Mouse (Mus musculus) megakaryocyte-erythroid progenitor cell, adult 5-6 weeks (primary cell): ENCODE data around the gene Ptges3l. TPM values are rescaled to one million over a fixed set of nuclear protein-coding genes. Genes with fewer than 3 reads are reported as not detected.
"Not testable (repeated sequence)": the region's sequence is repeated elsewhere in the genome, so short reads cannot be mapped to it uniquely, and the experiment has no call there.

Experiments used
- ATAC-seq: replicated peaks from 2 replicates; pipeline ENCODE4 v1.8.0; 2016; ENCODE audit warnings: mild to moderate bottlenecking, inconsistent platforms; ENCODE audit not compliant: severe bottlenecking, poor library complexity, low FRiP score, low TSS enrichment
- total RNA-seq, 2 experiments: library from RNA; stranded (forward) in 1 of 2; stranded (reverse) in 1 of 2; fragments of 200-1000, 215-1000 nt in 1 of 2; fragments of >200 nt in 1 of 2; fragmentation: Nextera tagmentation in 1 of 2; gene quantifications; 2 replicates each; pipeline ENCODE4 v1.2.3; 2014 to 2017

The Ptges3l gene
- total RNA-seq (2014; fragmentation: Nextera tagmentation) (not detected in 2 replicates), total RNA-seq (2017) (not detected in 2 replicates)

DNA sequence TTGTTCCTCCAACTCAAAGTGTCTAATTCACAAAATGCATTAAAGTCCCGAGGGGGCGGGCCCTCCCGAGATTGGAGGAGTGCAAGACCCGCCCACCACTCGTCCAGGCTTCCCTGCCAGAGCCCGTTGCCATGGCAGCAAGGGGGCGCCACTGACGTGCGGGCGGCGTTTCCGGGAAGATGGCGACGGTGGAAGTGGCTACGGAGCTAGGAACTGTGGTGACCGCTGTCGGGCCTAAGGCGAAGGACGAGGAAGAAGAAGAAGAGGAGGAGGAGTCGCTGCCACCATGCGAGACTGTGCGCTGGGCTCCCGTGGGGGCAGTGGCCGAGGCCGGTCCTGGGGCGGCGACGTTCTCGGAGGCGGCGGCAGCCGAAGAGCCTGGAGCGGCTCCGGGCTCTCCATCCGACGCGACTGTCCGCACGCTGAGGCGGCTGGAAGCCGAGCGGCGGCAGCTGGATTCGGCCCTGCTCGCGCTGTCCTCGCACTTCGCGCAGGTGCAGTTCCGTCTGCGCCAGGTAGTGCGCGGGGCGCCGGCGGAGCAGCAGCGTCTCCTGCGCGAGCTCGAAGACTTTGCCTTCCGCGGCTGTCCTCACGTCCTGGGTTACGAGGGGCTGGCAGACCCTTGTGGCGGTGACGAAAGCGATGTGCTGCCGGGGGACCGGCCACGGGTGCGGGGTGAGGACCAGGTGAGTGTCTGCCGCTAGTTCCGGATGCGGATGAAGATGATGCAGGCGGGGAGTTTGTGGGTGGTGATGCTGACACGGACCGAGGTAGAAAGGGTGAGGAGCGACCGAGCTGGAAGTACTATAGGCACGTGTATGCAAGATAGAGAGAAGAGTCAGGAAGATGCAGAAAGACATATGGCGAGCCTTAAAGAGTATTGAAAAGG lies at the start of gene Ptges3l, which contains the start of gene Rundc1:
Gene Ptges3l, minus strand, starts transcription at position 409 of the 889 bp plus-strand sequence.
Gene Rundc1, plus strand, starts transcription at position 161 of the 889 bp plus-strand sequence.
- ATAC-seq, result peak; percentile 91

- ATAC-seq, result no peak
Measured at GRCm38 (mm10) chr11:101474298-101474697, 49.2 kb upstream of the Ptges3l start.

DNA sequence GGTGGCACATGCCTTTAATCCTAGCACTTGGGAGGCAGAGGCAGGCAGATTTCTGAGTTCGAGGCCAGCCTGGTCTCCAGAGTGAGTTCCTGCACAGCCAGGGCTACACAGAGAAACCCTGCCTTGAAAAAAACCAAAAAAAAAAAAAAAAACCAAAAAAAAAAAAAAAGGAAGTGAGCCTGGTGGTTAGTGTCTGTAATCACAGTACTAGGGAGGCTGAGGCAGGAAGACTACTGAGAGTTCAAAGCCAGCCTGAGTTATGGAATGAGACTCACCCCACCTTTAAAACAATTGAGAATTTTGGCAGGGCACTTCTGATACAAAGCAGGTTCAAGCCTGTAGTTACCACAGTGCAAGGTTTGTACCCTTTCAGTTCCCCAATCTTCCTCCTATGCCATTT lies 48.6 kb upstream of the Ptges3l start:
- not testable (repeated sequence) for ATAC-seq

- no peak for ATAC-seq
Measured at GRCm38 (mm10) chr11:101472336-101472735, 47.2 kb upstream of the Ptges3l start.

- no peak for ATAC-seq
Measured at GRCm38 (mm10) chr11:101471926-101472325, 46.8 kb upstream of the Ptges3l start.

GRCm38 (mm10) chr11:101470206-101470605 lies 45.1 kb upstream of the Ptges3l start:
- no peak for ATAC-seq

GRCm38 (mm10) chr11:101469155-101469554 lies 44.0 kb upstream of the Ptges3l start:
- ATAC-seq, result no peak

- no peak for ATAC-seq
Measured at GRCm38 (mm10) chr11:101468731-101469130, 43.6 kb upstream of the Ptges3l start.

GRCm38 (mm10) chr11:101468263-101468688 lies 43.1 kb upstream of the Ptges3l start:
- ATAC-seq, result no peak

GRCm38 (mm10) chr11:101467477-101468262 lies 42.5 kb upstream of the Ptges3l start:
- ATAC-seq, result peak; percentile 34

GRCm38 (mm10) chr11:101466552-101466950 lies 41.4 kb upstream of the Ptges3l start:
- not testable (repeated sequence) for ATAC-seq

DNA sequence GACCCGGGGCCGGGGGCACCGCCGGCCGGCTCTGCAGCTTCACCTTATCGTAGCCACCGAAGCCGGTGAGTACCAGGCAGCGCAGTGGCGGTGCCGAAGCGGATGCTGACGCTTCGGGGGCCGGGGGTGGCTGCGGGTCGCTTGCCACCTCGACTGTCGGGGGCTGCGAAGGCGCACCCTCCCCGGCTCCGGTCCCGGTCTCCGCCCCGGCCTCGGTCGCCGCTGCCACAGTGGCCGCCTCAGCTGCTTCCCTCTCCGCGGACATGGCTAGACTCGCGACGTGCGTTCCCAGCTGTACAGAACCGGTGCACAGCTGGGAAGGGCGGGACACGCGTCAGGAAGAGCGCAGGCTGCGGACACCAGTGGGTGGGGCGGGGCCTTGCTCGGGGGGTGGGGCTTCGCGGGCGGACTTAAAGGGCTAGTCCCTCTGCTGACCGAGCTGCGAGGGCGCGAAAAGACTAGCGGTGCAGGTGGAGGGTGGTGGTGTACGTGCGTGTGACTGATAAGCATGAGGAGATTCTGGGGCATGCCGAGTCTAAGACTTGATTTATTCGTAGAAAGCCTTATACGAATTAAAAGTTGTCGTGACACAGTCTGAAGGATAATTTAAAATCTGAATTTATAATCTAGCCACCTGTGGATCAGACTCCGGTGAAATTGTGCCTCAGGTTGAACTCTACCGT lies 40.9 kb upstream of the Ptges3l start, which contains the start of gene Vat1:
Gene Vat1, minus strand, starts transcription at position 362 of the 683 bp plus-strand sequence.
- 0 out of 2 replicates have a peak, but pooled peaks have one; percentile 23 for ATAC-seq

GRCm38 (mm10) chr11:101465101-101465868 lies 40.2 kb upstream of the Ptges3l start:
- peak; percentile 15; the same call in 1 of the 2 replicates for ATAC-seq

GRCm38 (mm10) chr11:101464211-101465100 lies 39.3 kb upstream of the Ptges3l start, which contains the start of gene Rnd2:
Gene Rnd2, plus strand, starts transcription at chr11:101464999.
- no peak for ATAC-seq

GRCm38 (mm10) chr11:101462583-101463440 lies 37.7 kb upstream of the Ptges3l start:
- peak; percentile 27; the same call in 1 of the 2 replicates for ATAC-seq

- no peak for ATAC-seq
Measured at GRCm38 (mm10) chr11:101462141-101462540, 37.0 kb upstream of the Ptges3l start.

GRCm38 (mm10) chr11:101460321-101460720 lies 35.2 kb upstream of the Ptges3l start:
- ATAC-seq, result no peak
